Mouse (Mus musculus): ENCODE data around the gene Nrd1.

- no peak for TF ChIP-seq CTCF (IDR thresholded peaks at IDR 0.05; ENCODE audit: low read depth)
- no peak for TF ChIP-seq EP300 (IDR thresholded peaks at IDR 0.05; ENCODE audit: low read depth)
Measured at GRCm38 (mm10) chr4:109025061-109025460, 24.6 kb downstream of the Nrd1 start.
